Mouse (Mus musculus): ENCODE results near the gene 1700067P10Rik. TPM values are rescaled to one million over a fixed set of nuclear protein-coding genes. Genes with fewer than 3 reads are reported as not detected.
A peak's percentile ranks its signal among the peaks of the same experiment; 100 is the strongest.

The 1700067P10Rik gene
- polyA plus RNA-seq, 1 experiment from 2014 or later, result not detected

DNA sequence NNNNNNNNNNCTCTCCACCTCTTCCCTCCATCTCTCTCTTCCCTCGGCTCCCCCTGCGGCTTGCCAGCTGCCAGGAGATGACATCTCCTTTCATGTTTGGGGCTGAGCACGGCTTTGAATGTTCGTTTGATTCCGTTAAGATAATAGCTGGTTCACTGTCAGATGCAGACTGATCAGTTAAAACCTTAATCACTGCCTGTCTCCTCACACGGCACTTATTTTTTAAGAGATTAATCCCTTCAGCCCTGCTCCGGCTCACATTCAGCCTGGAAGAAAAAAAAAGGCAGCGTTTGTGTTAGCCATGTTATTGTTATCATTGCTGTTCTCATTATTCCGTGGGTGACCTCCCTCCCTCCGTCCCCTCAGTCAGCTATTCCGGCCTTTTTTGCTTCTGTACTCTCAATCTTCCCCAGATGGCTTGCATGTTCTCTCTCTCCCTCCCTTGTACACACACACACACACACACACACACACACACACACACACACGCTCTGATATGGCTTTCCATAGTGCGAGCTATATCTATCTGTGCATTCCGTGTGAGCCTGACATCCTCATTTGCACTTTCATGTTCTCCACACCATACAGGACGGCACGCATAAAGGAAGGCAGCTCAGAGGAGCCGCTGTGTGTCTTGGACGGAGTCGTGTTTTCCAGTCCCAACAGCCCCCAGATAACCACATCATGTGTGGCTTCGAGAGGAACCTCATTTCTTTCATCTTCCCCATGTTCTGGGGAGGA lies 33.9 kb upstream of the 1700067P10Rik start:
- WGBS, result 34% methylated on average over 20 of the region's 20 CpGs
- no peak for ATAC-seq (replicated peaks; ENCODE audit: low FRiP score)
- Histone ChIP-seq H3K36me3 (ENCODE audit: control insufficient read depth, insufficient read depth, low read length) (no peaks in the 10 kb centered on the region), H3K4me2 (ENCODE audit: low read depth, low read length, severe bottlenecking) (peak overlapping the region; percentile 21; the same call in 1 of the 2 replicates), H3K4me1 (replicated peaks; ENCODE audit: control insufficient read depth, insufficient read depth, low read length) (peaks cover 11% of the 10 kb centered on the region), H3K27me3 (ENCODE audit: control insufficient read depth, insufficient read depth, low read length) (peaks cover 11% of the 10 kb centered on the region; the same call in 1 of the 2 replicates), H3K9me3 (ENCODE audit: control insufficient read depth, low read length) (no peaks in the 10 kb centered on the region), H3K27ac (ENCODE audit: low read depth, low read length) (no peak overlapping the region), H3K9ac (ENCODE audit: low read length) (no peak overlapping the region), H3K4me3 (ENCODE audit: low read depth, low read length) (no peak overlapping the region)
- DNase-seq (ENCODE audit: low spot score), result no peak

- H3K27me3 ChIP-seq (ENCODE audit: control insufficient read depth, insufficient read depth, low read length), result peaks cover 11% of the 10 kb centered on the region; the same call in 1 of the 2 replicates
- H3K27ac ChIP-seq (ENCODE audit: low read depth, low read length), result no peak overlapping the region
- DNase-seq (ENCODE audit: low spot score) (no peak), ATAC-seq (replicated peaks; ENCODE audit: low FRiP score) (no peak)
- no peak overlapping the region for H3K9ac ChIP-seq (ENCODE audit: low read length)
- 3% methylated on average over 12 of the region's 12 CpGs for WGBS
- no peak overlapping the region for H3K4me3 ChIP-seq (ENCODE audit: low read depth, low read length)
- H3K9me3 ChIP-seq (ENCODE audit: control insufficient read depth, low read length), result no peaks in the 10 kb centered on the region
- H3K4me2 ChIP-seq (ENCODE audit: low read depth, low read length, severe bottlenecking), result no peak overlapping the region
- no peaks in the 10 kb centered on the region for H3K36me3 ChIP-seq (ENCODE audit: control insufficient read depth, insufficient read depth, low read length)
- peaks cover 11% of the 10 kb centered on the region for H3K4me1 ChIP-seq (replicated peaks; ENCODE audit: control insufficient read depth, insufficient read depth, low read length)
Measured at GRCm38 (mm10) chr17:48057382-48057781, 31.7 kb upstream of the 1700067P10Rik start.

DNA sequence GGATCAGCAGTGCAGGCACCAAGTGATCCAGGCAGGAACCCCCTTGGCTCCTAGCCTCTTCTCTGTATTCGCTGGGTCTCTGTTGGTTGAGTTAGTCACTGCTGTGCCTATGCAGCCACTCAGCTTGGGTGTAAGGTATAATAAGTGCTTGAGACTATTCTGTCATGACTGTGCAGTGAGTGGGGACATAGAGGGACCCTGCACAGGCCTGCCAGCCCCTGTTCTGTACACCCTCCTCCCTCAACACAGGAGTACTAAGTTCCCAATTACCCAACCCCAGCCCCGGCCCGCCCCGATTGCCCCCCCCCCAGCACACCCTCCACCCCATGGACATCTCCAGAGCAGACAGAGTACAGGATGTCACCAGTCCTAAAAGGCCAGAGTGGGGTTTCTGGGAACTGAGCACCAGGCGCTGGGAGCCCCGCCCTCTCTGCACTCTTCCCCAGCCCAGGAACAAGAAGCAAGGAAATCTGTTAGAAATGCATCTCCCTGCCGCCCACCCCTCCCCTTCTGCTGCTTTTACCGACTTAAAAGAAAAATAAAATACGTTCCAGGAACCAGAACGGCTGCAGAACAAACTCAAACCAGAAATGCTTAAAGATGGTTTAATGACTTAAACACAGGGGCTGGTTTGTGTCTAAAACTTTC lies 24.8 kb upstream of the 1700067P10Rik start:
- Histone ChIP-seq H3K27ac (ENCODE audit: low read depth, low read length) (no peak overlapping the region), H3K4me3 (ENCODE audit: low read depth, low read length) (no peak overlapping the region), H3K4me1 (replicated peaks; ENCODE audit: control insufficient read depth, insufficient read depth, low read length) (peaks cover 5% of the 10 kb centered on the region; the same call in 1 of the 2 replicates), H3K9me3 (ENCODE audit: control insufficient read depth, low read length) (no peaks in the 10 kb centered on the region), H3K4me2 (ENCODE audit: low read depth, low read length, severe bottlenecking) (no peak overlapping the region), H3K36me3 (ENCODE audit: control insufficient read depth, insufficient read depth, low read length) (no peaks in the 10 kb centered on the region), H3K27me3 (ENCODE audit: control insufficient read depth, insufficient read depth, low read length) (no peaks in the 10 kb centered on the region), H3K9ac (ENCODE audit: low read length) (no peak overlapping the region)
- 40% methylated on average over 10 of the region's 10 CpGs for WGBS
- no peak for ATAC-seq (replicated peaks; ENCODE audit: low FRiP score)
- peak; percentile 53 for DNase-seq (ENCODE audit: low spot score)

DNA sequence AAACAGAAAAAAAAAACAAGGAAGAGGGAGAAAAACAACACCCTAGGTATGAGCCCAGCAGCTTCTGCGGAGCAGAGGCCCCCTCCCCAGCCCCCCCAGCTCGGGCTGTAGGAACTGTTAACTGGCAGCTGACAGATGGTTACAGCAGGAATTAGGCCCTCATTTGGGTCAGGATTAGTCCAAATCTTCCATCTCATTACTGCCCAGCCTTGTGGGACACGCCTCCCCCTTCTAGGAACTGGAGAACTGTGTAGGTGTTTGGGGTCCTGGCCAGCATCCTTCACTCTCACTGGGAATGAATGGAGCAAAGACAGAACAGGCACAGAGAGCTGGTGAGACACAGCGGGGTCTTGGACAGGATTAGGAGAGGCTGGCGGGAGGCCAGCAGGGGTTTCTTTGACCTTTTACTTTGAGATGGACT lies 24.0 kb upstream of the 1700067P10Rik start:
- DNase-seq (ENCODE audit: low spot score), result no peak
- H3K27ac ChIP-seq (ENCODE audit: low read depth, low read length), result no peak overlapping the region
- H3K4me2 ChIP-seq (ENCODE audit: low read depth, low read length, severe bottlenecking), result no peak overlapping the region
- H3K4me1 ChIP-seq (replicated peaks; ENCODE audit: control insufficient read depth, insufficient read depth, low read length), result peaks cover 5% of the 10 kb centered on the region; the same call in 1 of the 2 replicates
- no peaks in the 10 kb centered on the region for H3K36me3 ChIP-seq (ENCODE audit: control insufficient read depth, insufficient read depth, low read length)
- no peaks in the 10 kb centered on the region for H3K27me3 ChIP-seq (ENCODE audit: control insufficient read depth, insufficient read depth, low read length)
- WGBS, result 4% methylated on average over 5 of the region's 5 CpGs
- ATAC-seq (replicated peaks; ENCODE audit: low FRiP score), result peak; percentile 56; the same call in 1 of the 2 replicates
- no peaks in the 10 kb centered on the region for H3K9me3 ChIP-seq (ENCODE audit: control insufficient read depth, low read length)
- H3K9ac ChIP-seq (ENCODE audit: low read length), result no peak overlapping the region
- H3K4me3 ChIP-seq (ENCODE audit: low read depth, low read length), result no peak overlapping the region

- H3K27me3 ChIP-seq (ENCODE audit: control insufficient read depth, insufficient read depth, low read length), result no peaks in the 10 kb centered on the region
- H3K4me3 ChIP-seq (ENCODE audit: low read depth, low read length), result no peak overlapping the region
- H3K36me3 ChIP-seq (ENCODE audit: control insufficient read depth, insufficient read depth, low read length), result no peaks in the 10 kb centered on the region
- ATAC-seq (replicated peaks; ENCODE audit: low FRiP score) (no peak), DNase-seq (ENCODE audit: low spot score) (no peak)
- WGBS, result 66% methylated on average over 10 of the region's 10 CpGs
- no peaks in the 10 kb centered on the region; the same call in 1 of the 2 replicates for H3K9me3 ChIP-seq (ENCODE audit: control insufficient read depth, low read length)
- H3K4me1 ChIP-seq (replicated peaks; ENCODE audit: control insufficient read depth, insufficient read depth, low read length), result peaks cover 5% of the 10 kb centered on the region; the same call in 1 of the 2 replicates
- H3K4me2 ChIP-seq (ENCODE audit: low read depth, low read length, severe bottlenecking), result no peak overlapping the region
- no peak overlapping the region for H3K27ac ChIP-seq (ENCODE audit: low read depth, low read length)
- no peak overlapping the region for H3K9ac ChIP-seq (ENCODE audit: low read length)
Measured at GRCm38 (mm10) chr17:48067083-48067614, 22.0 kb upstream of the 1700067P10Rik start.

- Histone ChIP-seq H3K9ac (ENCODE audit: low read length) (no peak overlapping the region), H3K4me1 (replicated peaks; ENCODE audit: control insufficient read depth, insufficient read depth, low read length) (peaks cover 5% of the 10 kb centered on the region; the same call in 1 of the 2 replicates), H3K4me2 (ENCODE audit: low read depth, low read length, severe bottlenecking) (no peak overlapping the region), H3K27ac (ENCODE audit: low read depth, low read length) (no peak overlapping the region), H3K9me3 (ENCODE audit: control insufficient read depth, low read length) (no peaks in the 10 kb centered on the region; the same call in 1 of the 2 replicates), H3K27me3 (ENCODE audit: control insufficient read depth, insufficient read depth, low read length) (no peaks in the 10 kb centered on the region), H3K4me3 (ENCODE audit: low read depth, low read length) (no peak overlapping the region), H3K36me3 (ENCODE audit: control insufficient read depth, insufficient read depth, low read length) (no peaks in the 10 kb centered on the region)
- 17% methylated on average over 5 of the region's 5 CpGs for WGBS
- ATAC-seq (replicated peaks; ENCODE audit: low FRiP score) (no peak), DNase-seq (ENCODE audit: low spot score) (no peak)
Measured at GRCm38 (mm10) chr17:48067729-48068128, 21.4 kb upstream of the 1700067P10Rik start.

- no peaks in the 10 kb centered on the region for H3K36me3 ChIP-seq (ENCODE audit: control insufficient read depth, insufficient read depth, low read length)
- no peak overlapping the region for H3K4me2 ChIP-seq (ENCODE audit: low read depth, low read length, severe bottlenecking)
- no peak overlapping the region for H3K4me3 ChIP-seq (ENCODE audit: low read depth, low read length)
- no peak overlapping the region for H3K27ac ChIP-seq (ENCODE audit: low read depth, low read length)
- ATAC-seq (replicated peaks; ENCODE audit: low FRiP score), result no peak
- H3K27me3 ChIP-seq (ENCODE audit: control insufficient read depth, insufficient read depth, low read length), result no peaks in the 10 kb centered on the region
- no peak for DNase-seq (ENCODE audit: low spot score)
- no peaks in the 10 kb centered on the region for H3K9me3 ChIP-seq (ENCODE audit: control insufficient read depth, low read length)
- 45% methylated on average over 3 of the region's 3 CpGs for WGBS
- H3K4me1 ChIP-seq (replicated peaks; ENCODE audit: control insufficient read depth, insufficient read depth, low read length), result no peaks in the 10 kb centered on the region
- H3K9ac ChIP-seq (ENCODE audit: low read length), result no peak overlapping the region
Measured at GRCm38 (mm10) chr17:48080626-48081025, 8.5 kb upstream of the 1700067P10Rik start.

- H3K4me3 ChIP-seq (ENCODE audit: low read depth, low read length), result no peak overlapping the region
- no peak for ATAC-seq (replicated peaks; ENCODE audit: low FRiP score)
- H3K4me2 ChIP-seq (ENCODE audit: low read depth, low read length, severe bottlenecking), result no peak overlapping the region
- no peak overlapping the region for H3K9ac ChIP-seq (ENCODE audit: low read length)
- H3K9me3 ChIP-seq (ENCODE audit: control insufficient read depth, low read length), result peaks cover 4% of the 10 kb centered on the region; the same call in 1 of the 2 replicates
- H3K4me1 ChIP-seq (replicated peaks; ENCODE audit: control insufficient read depth, insufficient read depth, low read length), result no peaks in the 10 kb centered on the region
- H3K36me3 ChIP-seq (ENCODE audit: control insufficient read depth, insufficient read depth, low read length), result no peaks in the 10 kb centered on the region
- H3K27ac ChIP-seq (ENCODE audit: low read depth, low read length), result no peak overlapping the region
- no peak for DNase-seq (ENCODE audit: low spot score)
- WGBS, result 82% methylated on average over 2 of the region's 2 CpGs
- H3K27me3 ChIP-seq (ENCODE audit: control insufficient read depth, insufficient read depth, low read length), result peaks cover 8% of the 10 kb centered on the region
Measured at GRCm38 (mm10) chr17:48089446-48089845, 327 bp downstream of the 1700067P10Rik start.

Data from forebrain, embryonic 11.5 days (tissue).